Mouse (Mus musculus): ENCODE results near the gene Slc35c1.

GRCm38 (mm10) chr2:92446656-92447055 is 13.7 kb downstream of the Slc35c1 start:
- TF ChIP-seq POLR2A (IDR thresholded peaks at IDR 0.05; ENCODE audit: insufficient read depth, low read length) (no peak), CTCF (IDR thresholded peaks at IDR 0.05; ENCODE audit: low read depth, low read length) (no peak)
